Mouse (Mus musculus) heart, embryonic 12.5 days (tissue): ENCODE measurements at regions not wholly inside any gene's neighbourhood (a gene's known extent, or its start where the extent isn't known, plus 50 kb on each side); places are given as distances from the start of the nearest gene placed in this dataset.

Experiments used
- ATAC-seq: fragments of 200-750 bp; cut with Nextera tagmentation; 2 replicates; pipeline ENCODE4 v1.8.0; 2017; ENCODE audit warnings: moderate TSS enrichment, moderate library complexity; ENCODE audit not compliant: insufficient number of reproducible peaks, low FRiP score
- H3K27ac ChIP-seq: fragments of 300-500 bp; sonication (generic); 2 replicates; pipeline ENCODE4 v1.5.1; 2016; ENCODE audit warnings: mild to moderate bottlenecking, moderate library complexity; ENCODE audit not compliant: poor library complexity, severe bottlenecking
- H3K27me3 ChIP-seq: fragments of 300-500 bp; sonication (generic); replicated peaks from 2 replicates; pipeline ENCODE4 v1.6.1; 2016; ENCODE audit warnings: mild to moderate bottlenecking, moderate library complexity
- H3K36me3 ChIP-seq: fragments of 300-500 bp; sonication (generic); 2 replicates; pipeline ENCODE4 v1.6.1; 2016; ENCODE audit warnings: mild to moderate bottlenecking, moderate library complexity
- H3K4me1 ChIP-seq: fragments of 300-500 bp; sonication (generic); replicated peaks from 2 replicates; pipeline ENCODE4 v1.6.1; 2016; ENCODE audit warnings: mild to moderate bottlenecking
- H3K4me2 ChIP-seq: fragments of 300-500 bp; sonication (generic); 2 replicates; pipeline ENCODE4 v1.6.1; 2016; ENCODE audit warnings: mild to moderate bottlenecking, moderate library complexity
- H3K4me3 ChIP-seq: fragments of 300-500 bp; sonication (generic); 2 replicates; pipeline ENCODE4 v1.5.1; 2016; ENCODE audit warnings: mild to moderate bottlenecking
- H3K9ac ChIP-seq: fragments of 300-500 bp; sonication (generic); 2 replicates; pipeline ENCODE4 v1.6.1; 2016; ENCODE audit warnings: mild to moderate bottlenecking, moderate library complexity
- H3K9me3 ChIP-seq: fragments of 300-500 bp; sonication (generic); replicated peaks from 2 replicates; pipeline ENCODE4 v1.6.1; 2016; ENCODE audit warnings: mild to moderate bottlenecking, moderate library complexity
- WGBS: fragments of 180-500 bp; shearing (Covaris S2); methylation state at CpG from one replicate; pipeline ENCODE4 v1.1.7; 2016; 5-methylcytosine and 5-hydroxymethylcytosine counted together

GRCm38 (mm10) chr7:70756676-70757075 lies 390.1 kb upstream of the Nr2f2 start:
- no peak for ATAC-seq
- no peaks in the 10 kb centered on the region for H3K36me3 ChIP-seq
- WGBS: 89% methylated on average over 3 of the region's 3 CpGs
- H3K4me3 ChIP-seq: no peak overlapping the region
- H3K4me2 ChIP-seq: no peak overlapping the region
- H3K4me1 ChIP-seq: no peaks in the 10 kb centered on the region
- 0 out of 2 replicates have a peak, but pooled peaks cover 4% of the 10 kb centered on the region for H3K9me3 ChIP-seq
- H3K27me3 ChIP-seq: no peaks in the 10 kb centered on the region
- H3K9ac ChIP-seq: no peak overlapping the region
- H3K27ac ChIP-seq: no peak overlapping the region

- no peak overlapping the region for H3K4me2 ChIP-seq
- 70% methylated on average over 1 of the region's 1 CpGs for WGBS
These were observed 388.3 kb upstream of the Nr2f2 start for GRCm38 (mm10) chr7:70754826-70755225.

GRCm38 (mm10) chr7:70752802-70753218 lies 386.3 kb upstream of the Nr2f2 start:
- 86% methylated on average over 12 of the region's 12 CpGs for WGBS
- H3K4me3 ChIP-seq: no peak overlapping the region
- no peak overlapping the region for H3K4me2 ChIP-seq
- H3K9ac ChIP-seq: no peak overlapping the region
- H3K9me3 ChIP-seq: 0 out of 2 replicates have a peak, but pooled peaks cover 4% of the 10 kb centered on the region
- H3K4me1 ChIP-seq: no peaks in the 10 kb centered on the region
- H3K27me3 ChIP-seq: no peaks in the 10 kb centered on the region
- no peak for ATAC-seq
- H3K27ac ChIP-seq: no peak overlapping the region
- no peaks in the 10 kb centered on the region for H3K36me3 ChIP-seq

More at GRCm38 (mm10) chr7:70754826-70755225, 388.3 kb upstream of the Nr2f2 start:
- Histone ChIP-seq H3K4me3 (no peak overlapping the region), H3K36me3 (no peaks in the 10 kb centered on the region), H3K9me3 (0 out of 2 replicates have a peak, but pooled peaks cover 4% of the 10 kb centered on the region), H3K9ac (no peak overlapping the region), H3K4me1 (no peaks in the 10 kb centered on the region), H3K27ac (no peak overlapping the region), H3K27me3 (no peaks in the 10 kb centered on the region)
- ATAC-seq: no peak

- Histone ChIP-seq H3K9ac (no peak overlapping the region), H3K4me1 (no peaks in the 10 kb centered on the region), H3K4me2 (no peak overlapping the region), H3K4me3 (no peak overlapping the region), H3K27me3 (no peaks in the 10 kb centered on the region), H3K27ac (no peak overlapping the region), H3K9me3 (0 out of 2 replicates have a peak, but pooled peaks cover 4% of the 10 kb centered on the region), H3K36me3 (no peaks in the 10 kb centered on the region)
- 60% methylated on average over 3 of the region's 3 CpGs for WGBS
- ATAC-seq: no peak
These were observed 382.3 kb upstream of the Nr2f2 start for GRCm38 (mm10) chr7:70748884-70749283.

DNA sequence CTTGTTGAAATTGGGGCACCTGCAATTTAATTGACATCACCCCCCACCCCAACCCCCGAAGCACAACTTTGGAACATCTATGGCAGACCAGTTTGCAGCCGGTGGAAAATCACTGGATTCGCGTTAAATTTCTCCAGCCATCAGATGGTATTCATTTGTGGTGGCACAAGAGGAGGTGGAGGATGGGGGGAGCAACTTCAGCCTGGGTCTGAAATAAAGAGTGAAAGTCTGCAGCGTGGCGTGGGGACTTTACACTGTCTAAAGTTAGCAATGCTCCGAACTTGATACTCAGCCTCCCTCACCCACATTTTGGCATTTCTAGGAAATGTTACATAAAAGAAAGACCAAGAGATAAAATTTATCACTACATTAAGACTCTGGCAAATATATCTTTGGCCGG lies 381.8 kb upstream of the Nr2f2 start:
- no peaks in the 10 kb centered on the region for H3K27me3 ChIP-seq
- H3K4me3 ChIP-seq: no peak overlapping the region
- H3K9me3 ChIP-seq: 0 out of 2 replicates have a peak, but pooled peaks cover 4% of the 10 kb centered on the region
- WGBS: 74% methylated on average over 8 of the region's 8 CpGs
- H3K36me3 ChIP-seq: no peaks in the 10 kb centered on the region
- no peak overlapping the region for H3K27ac ChIP-seq
- ATAC-seq: no peak
- H3K4me1 ChIP-seq: no peaks in the 10 kb centered on the region
- no peak overlapping the region for H3K9ac ChIP-seq
- H3K4me2 ChIP-seq: no peak overlapping the region

DNA sequence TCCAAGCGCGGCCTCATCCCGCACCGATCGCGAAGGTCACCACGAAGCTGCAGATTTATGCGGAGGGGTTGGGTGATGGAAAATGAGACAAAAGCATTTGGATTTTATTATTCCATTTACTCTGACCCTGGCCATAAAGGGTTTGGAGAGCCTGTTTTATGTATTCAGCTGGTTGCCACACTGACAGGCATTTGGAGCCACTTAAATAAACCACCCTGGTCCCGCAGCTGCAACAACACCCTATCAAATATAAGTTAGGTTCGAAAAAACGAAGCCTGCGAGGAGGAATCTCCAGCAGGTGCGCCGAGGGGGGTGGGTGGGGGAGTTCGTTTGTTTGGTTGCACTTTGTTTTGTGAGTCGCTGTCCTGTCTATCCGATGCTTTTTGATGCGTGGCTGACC lies 377.8 kb upstream of the Nr2f2 start:
- Histone ChIP-seq H3K9me3 (0 out of 2 replicates have a peak, but pooled peaks cover 5% of the 10 kb centered on the region), H3K36me3 (no peaks in the 10 kb centered on the region), H3K4me1 (no peaks in the 10 kb centered on the region), H3K4me2 (no peak overlapping the region), H3K27me3 (no peaks in the 10 kb centered on the region), H3K27ac (no peak overlapping the region), H3K4me3 (no peak overlapping the region), H3K9ac (no peak overlapping the region)
- no peak for ATAC-seq
- 71% methylated on average over 18 of the region's 18 CpGs for WGBS

DNA sequence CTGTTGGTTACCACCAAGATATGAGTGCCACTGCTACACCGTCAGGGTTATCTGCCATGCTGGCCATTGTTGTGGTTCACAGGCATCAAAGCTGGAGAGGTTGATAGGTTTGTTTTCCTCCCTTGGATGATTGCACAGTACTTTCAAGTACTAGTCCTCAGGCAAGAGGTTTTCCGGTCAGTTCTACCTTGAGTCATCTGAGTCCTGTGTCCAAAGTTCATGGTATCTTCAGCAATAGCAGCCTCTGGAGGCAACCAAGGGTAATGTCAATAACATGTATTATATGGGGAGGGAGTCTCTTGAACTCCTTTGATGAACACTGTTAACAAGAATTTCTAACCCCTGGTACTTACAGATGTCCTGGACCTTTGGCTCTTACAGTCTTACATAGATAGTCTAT lies 369.1 kb upstream of the Nr2f2 start:
- Histone ChIP-seq H3K4me2 (no peak overlapping the region), H3K36me3 (no peaks in the 10 kb centered on the region), H3K27ac (no peak overlapping the region), H3K27me3 (no peaks in the 10 kb centered on the region), H3K9me3 (peaks cover 16% of the 10 kb centered on the region; the same call in 1 of the 2 replicates), H3K4me3 (no peak overlapping the region), H3K9ac (no peak overlapping the region), H3K4me1 (no peaks in the 10 kb centered on the region)
- 85% methylated on average over 2 of the region's 2 CpGs for WGBS
- ATAC-seq: no peak

DNA sequence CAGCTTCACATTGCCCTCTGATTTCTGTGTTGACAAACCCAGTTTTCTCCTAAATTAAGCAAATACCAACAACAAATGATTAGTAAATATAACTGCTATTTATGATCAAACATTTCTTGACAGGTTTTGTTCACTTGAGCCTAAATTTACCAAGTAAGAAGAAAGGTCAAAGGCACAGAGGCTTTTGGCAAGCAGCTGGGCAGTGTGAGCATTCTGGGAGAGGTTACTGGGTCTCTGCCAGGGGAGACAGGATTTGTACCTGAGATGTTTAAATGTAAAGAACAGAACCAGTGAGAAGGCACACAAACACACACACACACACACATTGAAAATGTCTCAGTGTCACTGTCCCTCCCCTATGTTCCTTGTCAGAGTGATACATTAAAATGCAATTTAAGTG lies 367.0 kb upstream of the Nr2f2 start:
- H3K27me3 ChIP-seq: no peaks in the 10 kb centered on the region
- H3K9me3 ChIP-seq: peaks cover 9% of the 10 kb centered on the region; the same call in 1 of the 2 replicates
- H3K4me1 ChIP-seq: no peaks in the 10 kb centered on the region
- no peak overlapping the region for H3K4me3 ChIP-seq
- no peaks in the 10 kb centered on the region for H3K36me3 ChIP-seq
- no peak for ATAC-seq
- no peak overlapping the region for H3K27ac ChIP-seq
- no peak overlapping the region for H3K4me2 ChIP-seq
- no peak overlapping the region for H3K9ac ChIP-seq

GRCm38 (mm10) chr7:70729896-70730295 lies 363.4 kb upstream of the Nr2f2 start:
- no peak overlapping the region for H3K9ac ChIP-seq
- H3K27me3 ChIP-seq: no peaks in the 10 kb centered on the region
- H3K4me2 ChIP-seq: no peak overlapping the region
- H3K9me3 ChIP-seq: no peaks in the 10 kb centered on the region
- no peak overlapping the region for H3K4me3 ChIP-seq
- no peaks in the 10 kb centered on the region for H3K4me1 ChIP-seq
- ATAC-seq: no peak
- H3K36me3 ChIP-seq: no peaks in the 10 kb centered on the region
- H3K27ac ChIP-seq: no peak overlapping the region
- WGBS: 78% methylated on average over 8 of the region's 8 CpGs

GRCm38 (mm10) chr7:70718149-70718765 lies 351.7 kb upstream of the Nr2f2 start:
- 49% methylated on average over 18 of the region's 18 CpGs for WGBS
- Histone ChIP-seq H3K36me3 (no peaks in the 10 kb centered on the region), H3K4me1 (0 out of 2 replicates have a peak, but pooled peaks cover 9% of the 10 kb centered on the region), H3K27ac (no peak overlapping the region), H3K9ac (no peak overlapping the region), H3K9me3 (no peaks in the 10 kb centered on the region), H3K27me3 (no peaks in the 10 kb centered on the region), H3K4me3 (peak overlapping the region; percentile 14; the same call in 1 of the 2 replicates), H3K4me2 (peak overlapping the region; percentile 51)
- no peak for ATAC-seq

GRCm38 (mm10) chr7:70717608-70718007 lies 351.1 kb upstream of the Nr2f2 start:
- 89% methylated on average over 3 of the region's 3 CpGs for WGBS
- Histone ChIP-seq H3K4me2 (no peak overlapping the region; the same call in 1 of the 2 replicates), H3K27ac (no peak overlapping the region), H3K4me1 (0 out of 2 replicates have a peak, but pooled peaks cover 9% of the 10 kb centered on the region), H3K9ac (no peak overlapping the region), H3K36me3 (no peaks in the 10 kb centered on the region), H3K9me3 (no peaks in the 10 kb centered on the region), H3K4me3 (no peak overlapping the region), H3K27me3 (no peaks in the 10 kb centered on the region)
- ATAC-seq: no peak
